Mouse (Mus musculus): ENCODE measurements around the gene Galnt18.

Gene Galnt18

GRCm38 (mm10) chr7:111486811-111487333 lies 292.9 kb downstream of the Galnt18 start:
- no peak for DNase-seq (ENCODE audit: low spot score in 2 of 2)

DNA sequence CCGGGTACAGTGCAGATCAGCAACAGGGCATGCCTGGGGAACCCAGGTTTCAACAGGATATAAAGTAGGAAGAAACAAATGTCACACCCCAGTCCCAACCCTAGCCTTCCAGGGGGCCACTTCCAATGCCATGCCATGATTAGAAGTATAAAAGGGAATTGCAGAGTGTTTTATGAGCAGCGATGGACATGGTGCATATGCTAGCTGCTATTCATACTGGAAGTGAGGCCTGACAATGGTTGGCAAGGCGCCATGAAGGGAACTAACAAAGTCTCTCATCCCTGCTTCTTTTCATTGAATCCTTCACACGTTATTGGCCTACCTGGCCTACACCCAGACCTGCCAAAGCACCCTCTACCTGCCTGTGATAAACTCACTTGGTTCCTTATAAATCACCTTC lies 295.9 kb downstream of the Galnt18 start:
- DNase-seq (ENCODE audit: low spot score in 2 of 2): no peak

GRCm38 (mm10) chr7:111483321-111483720 lies 296.5 kb downstream of the Galnt18 start:
- no peak for DNase-seq (ENCODE audit: low spot score in 2 of 2)

- DNase-seq (ENCODE audit: low spot score in 2 of 2): no peak
These were observed 312.1 kb downstream of the Galnt18 start for GRCm38 (mm10) chr7:111467715-111468114.

DNA sequence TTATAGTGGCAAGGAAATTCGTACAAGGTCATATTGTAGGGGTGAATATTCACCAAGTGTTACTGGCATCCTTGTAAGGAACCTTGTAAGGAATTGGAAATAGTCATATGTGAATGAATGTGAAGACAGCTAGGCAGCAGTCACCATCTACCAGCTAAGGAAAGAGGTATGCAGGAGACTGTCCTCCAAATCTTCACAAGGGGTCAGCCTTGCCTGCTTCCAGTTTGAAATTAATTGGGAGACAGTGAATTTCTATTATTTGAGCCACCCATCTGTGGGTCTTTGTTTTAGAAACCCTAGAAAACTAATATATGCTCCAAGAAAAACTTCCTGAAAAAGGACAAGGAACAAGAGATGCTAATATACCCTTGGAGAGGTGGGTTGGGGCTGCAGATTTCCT lies 313.1 kb downstream of the Galnt18 start:
- no peak for DNase-seq (ENCODE audit: low spot score in 2 of 2)

DNA sequence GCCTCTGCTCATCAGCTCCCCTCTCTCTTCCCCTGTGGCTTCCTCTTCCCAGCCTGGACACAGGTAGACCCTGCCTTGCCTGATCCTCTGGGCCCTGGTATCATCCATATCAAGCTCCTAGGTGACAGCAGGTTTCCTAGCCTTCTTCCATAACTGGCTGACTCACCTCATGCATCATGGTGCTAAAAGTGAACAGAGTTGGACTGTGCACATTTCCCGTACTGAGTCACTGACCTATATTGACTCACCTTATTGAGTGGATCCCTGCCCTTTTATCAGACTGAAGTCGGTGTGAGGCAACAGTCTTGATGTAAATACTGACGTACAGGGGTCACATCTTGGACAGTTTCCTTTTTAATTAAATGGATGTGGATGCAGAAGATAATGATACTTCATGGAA lies 313.7 kb downstream of the Galnt18 start:
- DNase-seq (ENCODE audit: low spot score in 2 of 2): no peak

DNA sequence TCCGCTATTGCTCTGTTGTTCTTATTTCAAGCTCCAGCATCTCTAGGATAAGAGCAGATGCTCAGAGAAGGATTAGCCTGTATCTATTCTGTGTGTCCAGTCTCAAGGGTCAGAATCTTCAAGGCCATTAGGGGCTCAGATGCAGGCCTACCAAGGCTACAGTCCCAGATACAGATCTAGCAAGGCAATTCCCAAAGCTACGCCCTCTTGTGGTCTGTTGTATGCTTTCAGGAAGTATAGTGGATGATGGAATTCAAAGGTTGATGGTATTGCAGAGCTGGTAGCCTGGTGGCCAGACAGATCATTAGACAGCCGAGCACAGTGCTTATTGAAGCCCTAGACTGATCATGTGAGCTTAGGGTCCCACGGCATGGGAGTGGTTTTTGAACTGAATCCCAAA lies 320.1 kb downstream of the Galnt18 start:
- DNase-seq (ENCODE audit: low spot score in 2 of 2): no peak

DNA sequence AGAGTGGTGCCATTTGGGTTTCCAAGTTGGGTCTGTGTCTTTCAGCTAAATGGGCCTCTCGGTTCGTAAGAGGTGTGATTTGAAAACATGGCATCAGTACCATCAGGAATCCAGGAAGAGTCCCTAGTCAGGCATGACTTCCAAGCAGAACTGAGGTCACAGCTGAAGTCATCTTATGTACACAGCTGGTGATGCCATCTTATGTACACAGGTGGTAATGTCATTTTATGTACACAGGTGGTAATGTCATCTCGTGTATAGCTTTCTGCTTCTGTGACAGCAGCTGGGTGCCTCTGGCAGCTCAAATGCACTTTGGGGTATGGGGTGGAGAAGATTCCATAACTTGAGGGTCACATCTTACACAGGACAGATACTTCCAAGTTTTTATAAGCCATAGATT lies 323.8 kb downstream of the Galnt18 start:
- no peak for DNase-seq (ENCODE audit: low spot score in 2 of 2)

DNA sequence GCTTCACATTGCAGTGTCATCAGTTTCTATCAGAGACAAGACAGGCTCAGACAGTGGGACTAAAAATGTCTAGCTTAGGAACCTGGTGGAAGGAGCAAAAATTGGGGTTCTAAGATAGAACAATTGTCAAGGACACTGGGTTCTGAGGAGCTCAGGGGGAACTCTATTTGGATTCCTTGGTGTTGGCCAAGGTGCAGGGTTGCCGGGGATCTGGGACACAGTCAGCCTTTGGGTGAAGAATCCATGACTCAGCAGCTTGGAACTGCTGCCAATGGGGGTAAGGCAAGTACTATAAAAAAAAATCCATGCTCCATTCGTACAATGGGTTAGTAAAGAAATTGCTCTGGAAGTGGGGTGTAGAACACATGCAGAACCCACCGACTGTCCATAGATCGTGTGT lies 324.2 kb downstream of the Galnt18 start:
- DNase-seq (ENCODE audit: low spot score in 2 of 2): no peak

- DNase-seq (ENCODE audit: low spot score in 2 of 2): no peak
These were observed 327.8 kb downstream of the Galnt18 start for GRCm38 (mm10) chr7:111452000-111452399.

GRCm38 (mm10) chr7:111450286-111451095 lies 329.3 kb downstream of the Galnt18 start:
- DNase-seq (ENCODE audit: low spot score in 2 of 2): no peak

DNA sequence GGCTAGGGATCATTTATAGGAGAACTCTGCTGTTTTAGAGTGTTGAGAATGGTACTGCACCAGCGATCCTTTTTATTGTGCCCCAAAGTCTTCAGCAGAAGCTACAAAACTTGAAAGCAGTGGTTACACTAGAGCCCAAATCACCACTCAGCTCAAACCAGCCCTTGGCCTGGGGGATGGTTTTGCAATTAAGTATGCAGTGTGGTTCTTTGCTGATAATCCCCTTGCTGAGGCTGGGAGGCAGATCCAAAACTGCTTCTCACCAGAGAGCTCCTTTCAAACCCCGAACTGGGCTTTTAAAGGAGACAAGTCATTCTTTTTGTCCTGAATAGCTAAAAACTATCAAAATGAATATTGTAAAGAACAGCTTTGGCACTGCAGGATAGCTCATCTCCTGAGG lies 346.6 kb downstream of the Galnt18 start:
- DNase-seq (ENCODE audit: low spot score in 2 of 2): no peak

DNA sequence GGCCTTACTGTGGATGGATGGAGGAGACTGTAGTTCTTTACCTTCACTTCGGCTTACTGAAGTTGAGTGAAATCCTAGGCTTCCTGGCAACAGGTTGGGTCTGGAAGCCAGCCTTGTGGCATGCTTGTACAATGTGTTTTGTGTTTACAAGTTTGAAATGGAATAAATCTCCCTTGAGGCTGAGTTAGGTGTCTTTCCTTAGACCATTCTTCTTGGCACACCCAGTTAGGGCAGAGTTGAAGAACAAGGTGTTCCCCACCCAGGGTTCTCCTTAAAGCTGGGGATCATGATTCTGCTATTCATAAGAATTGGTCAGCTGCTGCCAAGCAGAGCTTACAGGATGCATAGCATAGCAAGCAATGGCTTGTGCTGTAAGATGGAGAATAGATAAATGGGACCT lies 352.4 kb downstream of the Galnt18 start:
- DNase-seq (ENCODE audit: low spot score in 2 of 2): no peak

Data from left cerebral cortex, adult 9 months (tissue).